Mouse (Mus musculus) ES-E14 (cell line): ENCODE measurements at regions not wholly inside any gene's neighbourhood (a gene's known extent, or its start where the extent isn't known, plus 50 kb on each side); places are given as distances from the start of the nearest gene placed in this dataset.

Experiments
- CHD2 ChIP-seq: IDR thresholded peaks from 2 replicates; pipeline ENCODE4 v1.6.1; 2014; ENCODE audit warnings: mild to moderate bottlenecking, low read depth, low read length, inconsistent platforms
- HCFC1 ChIP-seq: IDR thresholded peaks from 2 replicates; pipeline ENCODE4 v1.6.1; 2012; ENCODE audit warnings: low read length, inconsistent platforms, borderline replicate concordance; ENCODE audit not compliant: insufficient read depth
- ZC3H11A ChIP-seq: IDR thresholded peaks from 2 replicates; pipeline ENCODE4 v1.6.1; 2012; ENCODE audit warnings: low read depth, mild to moderate bottlenecking, inconsistent platforms, low read length, borderline replicate concordance
- ZNF384 ChIP-seq: IDR thresholded peaks from 2 replicates; pipeline ENCODE4 v1.6.1; 2012; ENCODE audit warnings: low read depth, low read length, inconsistent platforms

DNA sequence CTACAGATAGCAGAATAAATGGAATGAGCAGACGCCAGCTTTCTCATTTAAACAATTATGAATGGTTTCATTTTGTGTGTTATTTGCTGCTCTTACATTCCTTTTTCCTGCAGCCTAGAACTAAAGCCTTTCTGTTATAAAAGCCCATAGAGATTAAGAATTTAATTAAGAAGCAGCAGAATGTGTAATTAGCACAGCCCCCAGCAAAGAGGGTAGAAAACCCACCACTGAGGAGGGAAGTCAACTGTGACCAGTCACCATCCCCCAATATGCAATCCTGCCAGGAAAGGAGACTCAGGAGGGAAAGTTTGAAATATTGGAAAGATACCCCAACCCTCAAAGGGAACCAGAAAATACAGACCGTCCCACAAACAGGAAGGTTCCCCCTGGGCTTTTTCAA, 160.0 kb downstream of the Ankrd50 start:
- TF ChIP-seq HCFC1, result no peak
- no peak for TF ChIP-seq ZNF384
- TF ChIP-seq CHD2, result no peak
- TF ChIP-seq ZC3H11A, result no peak
